Mouse (Mus musculus): ENCODE measurements around the gene Crygb.

GRCm38 (mm10) chr1:65037542-65037941 is 44.5 kb downstream of the Crygb start:
- TF ChIP-seq CTCF (IDR thresholded peaks at IDR 0.05; ENCODE audit: borderline replicate concordance, extremely low read depth, insufficient read depth, insufficient read length) (no peak), POLR2A (IDR thresholded peaks at IDR 0.05; ENCODE audit: borderline replicate concordance, extremely low read depth, insufficient read depth, insufficient read length, poor library complexity, severe bottlenecking) (no peak)

All from brain, embryonic 14.5 days (tissue).